Mouse (Mus musculus) CD4-positive, CD25-positive, alpha-beta regulatory T cell, adult 4 months (primary cell): ENCODE measurements around the gene Smurf2. TPM values are rescaled to one million over a fixed set of nuclear protein-coding genes. Genes with fewer than 3 reads are reported as not detected.
A peak's percentile ranks its signal among the peaks of the same experiment; 100 is the strongest.
"Not testable (repeated sequence)": the region's sequence is repeated elsewhere in the genome, so short reads cannot be mapped to it uniquely, and the experiment has no call there.

Experiments used
- ATAC-seq: one replicate; pipeline ENCODE4 v1.8.0; 2017
- polyA plus RNA-seq, 2 experiments: library from polyadenylated mRNA; unstranded; fragments of 100-300 nt; shearing (Covaris generic); gene quantifications; one replicate each; pipeline ENCODE4 v1.2.1; 2017

Smurf2 gene
- polyA plus RNA-seq, 2 experiments from 2014 or later, result 12.2 to 16.1 TPM

- not testable (repeated sequence) for ATAC-seq
Observed at GRCm38 (mm10) chr11:106807442-106807841, 113.1 kb downstream of the Smurf2 start.

GRCm38 (mm10) chr11:106802069-106802627, 118.4 kb downstream of the Smurf2 start:
- ATAC-seq, result no peak

GRCm38 (mm10) chr11:106795679-106796078, 124.8 kb downstream of the Smurf2 start:
- no peak for ATAC-seq

DNA sequence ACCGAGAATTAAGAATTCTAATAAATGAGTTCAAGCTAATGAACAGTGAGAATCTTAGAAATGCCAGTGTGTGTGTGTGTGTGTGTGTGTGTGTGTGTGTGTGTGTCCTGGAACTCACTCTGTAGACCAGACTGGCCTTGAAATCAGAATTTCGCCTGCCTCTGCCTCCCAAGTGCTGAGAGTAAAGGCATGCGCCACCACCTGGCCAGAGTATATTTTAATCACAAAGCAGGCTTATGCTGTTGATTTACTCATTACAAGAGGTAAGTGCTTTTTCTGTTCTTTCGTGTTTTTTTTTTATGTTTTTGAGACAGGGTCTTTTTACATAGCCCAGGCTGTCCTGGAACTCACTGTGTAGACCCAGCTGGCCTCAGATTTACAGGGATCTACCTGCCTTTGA, 126.7 kb downstream of the Smurf2 start:
- no peak for ATAC-seq

DNA sequence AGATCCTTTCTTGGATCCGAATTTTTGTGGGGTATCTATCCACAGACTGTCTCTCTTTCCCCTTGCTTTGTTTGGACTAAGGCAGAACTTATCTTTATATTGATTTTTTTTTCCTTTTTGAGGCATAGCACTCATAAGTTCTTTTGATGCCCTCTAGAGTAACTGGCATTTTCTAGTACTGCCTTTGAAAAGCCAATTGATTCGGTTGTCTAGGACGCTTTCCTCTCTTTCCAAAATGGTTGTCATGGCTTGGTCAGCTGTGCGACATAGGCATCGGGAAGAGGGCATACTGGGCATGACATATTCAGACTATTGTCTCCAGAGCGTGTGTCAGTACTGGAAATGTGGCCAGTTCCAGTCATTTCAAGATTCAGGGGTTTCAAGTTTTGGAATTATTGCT, 130.9 kb downstream of the Smurf2 start:
- ATAC-seq, result no peak

GRCm38 (mm10) chr11:106788775-106789459, 131.6 kb downstream of the Smurf2 start, which contains the start of the genes Ddx5 and Cep95:
TSS of gene Ddx5 (minus strand) at chr11:106789185.
TSS of gene Cep95 (plus strand) at chr11:106789252.
- ATAC-seq, result peak; percentile 65

- peak; percentile 42 for ATAC-seq
Observed at GRCm38 (mm10) chr11:106788026-106788774, 132.3 kb downstream of the Smurf2 start.

DNA sequence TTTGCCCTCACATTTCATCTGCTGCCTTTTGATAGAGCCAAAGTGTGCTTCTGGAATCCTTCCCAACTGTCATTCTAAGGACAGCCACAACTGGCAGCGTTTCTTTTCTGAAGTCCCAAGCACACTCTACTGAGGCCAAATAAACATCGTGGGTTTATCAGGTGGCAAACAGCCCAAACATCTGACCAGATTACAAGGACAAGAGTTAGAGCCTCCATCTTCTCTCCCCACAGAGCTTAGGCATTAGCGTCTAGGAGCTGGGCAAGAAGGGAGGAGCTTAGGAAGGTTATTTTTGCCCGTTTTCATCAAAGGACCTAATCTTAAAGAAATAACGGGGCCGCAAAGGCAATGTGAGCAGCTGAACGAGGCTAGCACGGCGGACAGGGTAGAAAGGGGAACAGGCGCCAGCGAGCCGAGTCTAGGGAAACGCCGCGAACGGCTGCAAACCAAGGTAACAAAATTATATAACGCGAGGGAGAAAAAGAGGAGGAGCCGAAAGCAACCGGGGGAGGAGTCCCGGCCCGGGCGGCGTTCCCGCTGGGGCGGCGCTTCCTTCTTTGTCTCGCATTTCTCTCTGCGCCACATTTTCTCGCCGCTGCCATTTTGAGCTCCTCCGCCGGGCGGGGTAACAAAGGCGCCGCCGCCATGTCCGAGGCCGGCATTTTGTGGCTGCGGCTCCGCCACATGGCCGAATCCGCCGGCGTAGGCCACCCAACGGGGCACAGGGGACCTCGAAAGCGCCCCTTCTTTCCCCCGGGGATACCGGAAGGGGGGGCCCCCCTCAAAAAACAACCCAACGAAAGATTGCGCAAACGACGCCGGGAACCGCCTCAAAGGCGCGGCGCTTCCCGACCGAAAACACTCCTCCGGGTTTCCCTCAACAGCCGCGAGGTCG, 133.1 kb downstream of the Smurf2 start:
- ATAC-seq, result peak; percentile 28

GRCm38 (mm10) chr11:106785043-106785442, 135.5 kb downstream of the Smurf2 start:
- ATAC-seq, result no peak

DNA sequence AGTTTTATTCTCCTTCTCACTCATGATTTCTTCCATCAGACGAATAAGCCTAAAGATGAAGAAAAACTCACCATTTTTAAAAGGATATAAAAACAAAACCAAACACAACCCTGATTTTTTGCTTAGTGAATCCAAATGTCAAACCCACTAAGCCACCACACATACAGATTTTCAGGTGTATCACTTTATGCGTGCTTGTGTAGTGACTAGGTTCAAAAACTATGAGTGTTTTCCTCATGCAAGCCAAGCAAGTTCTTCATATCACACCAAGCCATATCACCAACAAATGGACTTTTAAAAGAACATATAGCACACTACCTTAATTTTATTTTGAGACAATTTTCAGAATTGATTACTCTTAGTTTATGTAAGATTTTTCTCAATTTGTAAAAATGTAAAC, 136.0 kb downstream of the Smurf2 start:
- ATAC-seq, result no peak

GRCm38 (mm10) chr11:106782841-106783764, 137.4 kb downstream of the Smurf2 start:
- ATAC-seq, result no peak

- ATAC-seq, result not testable (repeated sequence)
Observed at GRCm38 (mm10) chr11:106782271-106782670, 138.2 kb downstream of the Smurf2 start.

- ATAC-seq, result no peak
Observed at GRCm38 (mm10) chr11:106780590-106781220, 139.8 kb downstream of the Smurf2 start.

DNA sequence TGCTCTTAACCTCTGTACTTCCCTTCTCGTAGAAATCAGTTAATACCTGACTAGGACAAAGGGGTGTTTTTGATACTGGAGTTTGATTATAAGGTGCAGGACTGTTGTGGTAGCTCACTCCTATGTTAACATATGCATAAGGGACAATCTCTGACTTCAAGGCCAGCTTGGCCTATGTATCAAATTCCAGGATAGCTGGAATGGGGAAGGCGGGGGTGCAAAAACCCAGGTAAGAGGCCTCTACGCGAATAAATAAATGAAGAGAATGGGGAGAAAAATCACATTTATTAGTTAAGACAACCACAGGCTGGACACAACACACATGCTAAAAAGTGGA, 140.5 kb downstream of the Smurf2 start:
- ATAC-seq, result no peak

GRCm38 (mm10) chr11:106779388-106780088, 141.0 kb downstream of the Smurf2 start, which contains the start of gene Polg2:
TSS of gene Polg2 (minus strand) at chr11:106779537.
- peak; percentile 85 for ATAC-seq

DNA sequence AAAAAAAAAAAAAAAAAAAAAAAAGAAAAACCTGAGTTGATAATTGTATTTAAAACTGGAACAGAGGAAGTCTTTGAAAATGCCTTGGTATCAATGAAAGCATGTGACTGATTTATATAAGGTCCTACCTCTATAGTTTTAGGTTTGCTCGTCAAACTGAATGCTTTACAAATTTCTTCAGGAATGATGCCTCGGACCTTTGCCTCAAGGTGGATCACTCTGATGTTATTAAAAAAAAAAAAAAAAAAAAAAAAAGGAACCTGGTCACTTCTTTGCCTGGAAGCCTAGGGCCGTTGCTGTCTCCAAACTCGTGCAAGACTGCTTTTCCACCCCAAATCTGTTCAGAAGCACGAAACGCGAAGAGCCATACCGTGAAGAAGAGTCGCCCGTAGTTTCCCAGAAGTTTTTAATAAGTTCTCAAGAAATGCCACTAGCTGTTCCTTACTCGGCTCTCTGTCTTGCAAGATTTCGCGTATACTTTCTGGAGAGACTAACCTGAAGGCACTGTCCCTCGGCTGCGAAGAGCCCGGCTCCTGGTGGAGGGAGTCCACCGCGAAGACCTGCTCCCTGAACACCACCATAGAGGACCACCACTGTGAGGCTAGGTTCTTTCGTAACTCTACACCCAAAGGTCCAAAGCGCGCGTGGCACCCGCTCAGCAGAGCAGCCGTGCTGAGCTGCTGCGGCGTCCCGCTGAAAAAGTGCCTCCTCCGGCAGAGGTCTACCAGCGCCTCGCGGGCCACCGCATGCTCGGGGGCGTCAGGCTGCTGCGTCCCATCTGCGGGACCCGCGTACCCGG, 141.7 kb downstream of the Smurf2 start:
- ATAC-seq, result peak; percentile 30

DNA sequence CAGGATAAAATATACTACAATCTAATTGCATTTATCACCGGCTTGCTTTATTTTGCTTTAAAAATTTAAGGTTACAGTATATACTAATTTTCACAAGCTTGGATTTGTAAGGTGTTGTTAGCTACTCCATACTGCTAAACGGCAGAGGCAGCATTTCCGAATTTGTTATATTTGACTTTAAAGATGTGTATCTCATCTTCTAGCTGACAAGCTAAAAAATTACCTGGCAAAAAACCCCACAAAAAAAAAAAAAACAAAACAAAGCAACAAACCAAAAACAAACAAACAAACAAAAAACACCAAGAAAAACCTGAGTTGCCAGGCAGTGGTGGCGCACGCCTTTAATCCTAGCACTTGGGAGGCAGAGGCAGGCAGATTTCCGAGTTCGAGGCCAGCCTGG, 142.4 kb downstream of the Smurf2 start:
- ATAC-seq, result no peak

- ATAC-seq, result no peak
Observed at GRCm38 (mm10) chr11:106777395-106777794, 143.1 kb downstream of the Smurf2 start.

DNA sequence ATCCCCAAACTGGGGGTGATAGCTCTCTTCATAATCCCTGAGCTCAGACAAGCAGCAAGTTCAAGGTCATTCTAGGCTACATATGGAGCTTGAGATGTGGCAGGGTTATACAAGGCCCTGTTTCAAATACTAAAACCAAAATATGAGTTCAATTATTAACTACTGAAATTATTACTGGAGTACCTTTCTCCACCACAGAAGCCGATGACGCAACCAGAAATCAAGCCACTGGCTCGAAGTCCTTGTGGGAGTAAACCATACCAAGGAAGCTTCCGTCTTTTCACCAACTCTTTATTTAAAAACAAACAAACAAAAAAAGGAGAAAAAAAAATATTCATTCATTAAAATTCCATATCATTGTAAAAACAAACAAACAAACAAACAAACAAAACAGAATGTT, 143.6 kb downstream of the Smurf2 start:
- ATAC-seq, result no peak
